Mouse (Mus musculus): ENCODE measurements around the gene Irf6.

The Irf6 gene

GRCm38 (mm10) chr1:193152872-193153271, at the start of gene Irf6:
TSS of gene Irf6 (plus strand) at chr1:193153111.
- DNase-seq = peak; percentile 73

DNA sequence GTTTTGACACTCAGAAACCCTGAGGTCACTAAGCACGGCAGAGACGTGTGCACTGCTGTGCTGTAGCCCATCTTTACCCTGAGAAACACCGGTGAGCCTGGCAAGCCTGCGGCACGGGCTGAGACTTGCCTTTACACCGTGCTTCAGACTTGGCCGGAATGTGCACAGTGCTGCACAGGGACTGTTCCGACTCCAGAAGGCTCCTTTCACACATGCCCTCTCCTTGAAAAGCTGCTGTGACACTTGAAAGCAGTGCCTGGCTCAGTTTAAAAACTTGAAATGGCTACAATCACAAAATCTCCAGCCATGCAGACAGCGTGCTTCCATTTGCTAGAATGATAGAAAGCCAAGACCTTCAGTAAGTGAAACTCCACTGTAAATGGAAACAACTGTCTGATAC, 40.8 kb upstream of the Irf6 start:
- DNase-seq = no peak

GRCm38 (mm10) chr1:193122793-193123192, 30.1 kb upstream of the Irf6 start:
- peak; percentile 73 for DNase-seq

DNA sequence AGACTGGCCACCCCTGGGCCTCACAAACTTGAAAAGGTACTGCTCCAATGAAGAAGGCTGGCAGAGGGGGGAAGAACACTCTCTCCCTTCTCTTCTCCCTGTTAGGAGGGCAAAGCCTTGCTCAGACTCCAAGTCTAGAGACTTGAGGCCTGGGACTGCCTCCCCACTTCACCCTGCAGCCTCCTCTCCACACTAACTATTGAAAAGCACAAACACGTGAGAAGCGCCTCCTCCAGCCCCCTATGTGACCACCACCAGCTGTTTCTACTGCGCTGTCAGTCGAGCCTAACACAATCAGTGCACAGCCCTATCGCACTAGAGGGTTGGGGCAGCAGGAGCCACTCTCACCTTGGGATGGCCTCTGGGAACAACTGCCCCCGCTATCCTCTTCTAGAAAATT, 29.6 kb upstream of the Irf6 start:
- peak; percentile 48 for DNase-seq

GRCm38 (mm10) chr1:193125835-193126234, 27.1 kb upstream of the Irf6 start:
- DNase-seq = no peak

GRCm38 (mm10) chr1:193128055-193128454, 24.9 kb upstream of the Irf6 start:
- DNase-seq = no peak

DNA sequence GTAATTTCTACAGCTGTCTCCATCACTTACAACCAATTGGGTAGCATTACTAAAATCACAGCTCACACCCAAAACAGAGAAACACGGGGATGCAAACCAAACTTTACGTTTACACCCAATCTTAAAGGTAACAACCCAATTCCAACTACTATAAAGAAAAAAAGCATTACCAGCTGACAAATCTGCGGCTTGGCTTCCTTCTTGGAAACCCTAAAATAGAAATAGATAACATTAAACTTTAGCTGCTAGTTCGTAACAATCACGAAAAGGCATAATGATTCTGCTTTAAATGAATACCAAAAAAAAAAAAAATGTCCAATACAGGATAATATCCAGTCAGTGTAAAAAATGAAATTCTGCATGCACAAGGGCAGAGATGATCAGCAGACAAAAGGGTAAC, 23.6 kb upstream of the Irf6 start:
- DNase-seq = no peak

- DNase-seq = peak; percentile 98
Observed at GRCm38 (mm10) chr1:193129786-193130455, 23.0 kb upstream of the Irf6 start, which contains the start of gene Diexf. TSS of gene Diexf (minus strand) at chr1:193130272.

GRCm38 (mm10) chr1:193130456-193130825, 22.5 kb upstream of the Irf6 start:
- DNase-seq = no peak

- DNase-seq = peak; percentile 53
Observed at GRCm38 (mm10) chr1:193130839-193131238, 22.1 kb upstream of the Irf6 start.

GRCm38 (mm10) chr1:193131311-193131948, 21.5 kb upstream of the Irf6 start:
- DNase-seq = no peak

GRCm38 (mm10) chr1:193132385-193132784, 20.5 kb upstream of the Irf6 start:
- DNase-seq = no peak

DNA sequence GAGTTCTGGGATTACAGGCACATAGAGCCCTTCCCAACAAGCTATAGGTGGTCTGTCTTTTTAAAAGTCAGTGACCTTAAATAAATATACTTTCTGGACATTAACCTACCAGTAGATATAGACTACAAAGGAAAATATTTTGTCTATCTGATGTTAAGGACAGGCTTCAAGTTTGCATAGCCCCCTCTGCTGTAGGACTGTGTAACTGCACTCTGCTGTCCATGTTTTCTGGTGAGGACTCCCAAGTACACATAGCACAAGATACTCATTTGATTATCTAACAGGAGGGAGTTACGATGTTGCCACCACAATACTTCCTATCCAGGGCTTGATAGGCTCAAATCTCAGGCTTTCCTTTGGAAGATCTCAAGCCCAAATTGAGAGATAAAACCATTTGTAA, 19.2 kb upstream of the Irf6 start:
- DNase-seq = no peak

DNA sequence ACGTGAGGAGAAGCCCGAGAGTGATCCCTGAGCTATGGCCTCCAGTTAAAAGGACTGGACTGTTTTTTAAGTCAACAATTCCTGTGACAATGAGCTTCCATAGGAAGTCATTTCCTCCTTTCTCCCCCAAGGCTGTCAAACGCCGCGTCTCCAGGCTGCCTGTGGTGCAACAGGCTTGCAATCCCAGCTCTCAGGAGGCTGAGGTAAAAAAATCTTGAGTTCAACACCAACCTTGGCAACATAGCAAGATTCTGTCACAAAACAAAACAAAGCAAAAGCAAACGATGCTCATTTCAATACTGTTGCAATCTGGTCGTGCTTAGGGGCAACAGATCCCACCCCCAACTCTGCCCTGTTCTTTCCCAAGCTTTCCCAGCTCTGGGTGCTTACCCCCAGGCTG, 14.8 kb upstream of the Irf6 start:
- DNase-seq = no peak

DNA sequence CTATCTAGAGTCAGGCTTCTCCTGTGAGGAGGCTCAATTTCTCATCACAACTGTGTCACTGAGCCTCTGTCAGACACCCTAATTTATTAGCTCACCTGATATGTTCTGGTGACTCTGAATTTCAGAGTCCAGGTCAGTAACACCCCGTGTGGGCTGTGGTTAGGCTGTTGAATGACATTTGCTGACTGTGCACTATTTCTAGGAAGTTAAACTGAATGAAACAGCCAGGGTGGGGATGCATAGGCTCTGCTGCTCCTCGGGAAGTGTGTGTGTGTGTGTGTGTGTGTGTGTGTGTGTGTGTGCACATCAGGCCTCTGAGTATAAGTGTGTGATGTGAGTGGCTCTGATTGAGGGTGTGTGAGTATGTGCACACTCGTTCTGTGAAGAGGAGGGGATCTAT, 14.2 kb upstream of the Irf6 start:
- no peak for DNase-seq

DNA sequence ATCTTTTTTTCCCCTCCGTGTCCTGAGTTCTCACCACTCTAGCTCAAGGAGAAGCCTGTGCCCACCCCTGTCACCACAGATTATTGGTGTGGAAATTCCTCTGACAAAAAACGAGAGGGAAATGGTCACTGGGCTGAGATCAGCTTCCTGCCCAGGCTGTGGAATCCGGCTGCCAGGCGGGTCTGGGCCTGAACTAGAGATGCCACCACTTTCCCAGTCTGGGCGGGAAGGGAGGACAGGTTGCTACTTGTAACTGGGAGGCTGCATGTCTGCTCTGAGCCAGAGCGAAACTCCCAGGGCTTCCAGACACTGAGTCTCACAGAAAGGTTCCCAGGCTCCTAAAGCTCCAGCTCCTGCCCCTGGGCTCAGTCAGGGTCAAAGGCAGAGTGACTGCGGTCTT, 11.8 kb upstream of the Irf6 start:
- DNase-seq = no peak

DNA sequence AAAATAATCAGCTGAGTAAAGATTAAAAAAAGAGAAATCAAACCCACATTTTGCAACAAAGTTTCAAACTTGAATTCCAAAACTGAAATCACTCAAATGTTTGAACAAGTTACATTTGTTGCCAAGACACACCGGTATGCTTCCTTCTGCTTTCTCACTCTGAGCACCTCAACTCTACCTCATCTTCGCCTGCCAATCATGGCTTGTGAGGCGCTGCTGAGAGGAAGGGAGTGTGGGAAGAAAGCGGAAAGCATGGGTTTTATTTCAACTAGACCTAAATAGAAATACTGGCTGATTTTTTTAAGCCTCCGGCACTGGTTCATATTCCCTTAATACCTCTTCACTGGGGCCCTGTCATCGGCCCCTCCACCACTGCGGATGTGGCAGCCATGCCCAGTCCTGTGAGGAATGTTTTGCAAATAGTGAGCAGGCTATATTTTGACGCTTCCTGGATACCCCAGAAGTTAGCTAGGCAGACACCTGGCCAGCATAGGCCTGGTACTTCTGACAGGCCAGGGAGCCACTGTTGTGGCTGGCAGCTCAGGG, 10.3 kb upstream of the Irf6 start:
- DNase-seq = peak; percentile 48

GRCm38 (mm10) chr1:193144516-193144915, 8.4 kb upstream of the Irf6 start:
- peak; percentile 82 for DNase-seq

- DNase-seq = no peak
Observed at GRCm38 (mm10) chr1:193145101-193145500, 7.8 kb upstream of the Irf6 start.

- DNase-seq = peak; percentile 43
Observed at GRCm38 (mm10) chr1:193146416-193146815, 6.5 kb upstream of the Irf6 start.

GRCm38 (mm10) chr1:193149231-193149630, 3.7 kb upstream of the Irf6 start:
- DNase-seq = no peak

- no peak for DNase-seq
Observed at GRCm38 (mm10) chr1:193151134-193151533, 1.8 kb upstream of the Irf6 start.

DNA sequence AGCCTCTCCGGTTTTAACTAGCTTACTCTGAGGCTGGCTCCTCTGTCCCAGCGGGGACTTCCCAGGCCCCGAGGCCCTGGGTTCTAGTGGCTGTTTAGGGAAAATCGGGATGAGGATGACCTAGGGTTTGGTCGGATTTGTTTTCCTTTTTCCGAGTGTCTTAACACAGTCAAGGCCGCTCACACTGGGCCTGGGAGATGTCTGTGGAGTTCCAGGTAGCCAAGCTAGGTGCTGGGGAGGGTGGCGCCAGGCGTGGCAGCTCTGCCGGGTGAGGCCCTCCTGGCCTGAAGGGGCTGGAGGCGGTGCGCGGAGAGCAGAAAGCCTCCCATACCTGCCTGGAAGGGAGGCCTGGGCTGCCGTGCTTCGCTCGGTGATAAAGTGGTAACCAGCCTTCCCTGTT, 650 bp downstream of the Irf6 start:
- DNase-seq = no peak

DNA sequence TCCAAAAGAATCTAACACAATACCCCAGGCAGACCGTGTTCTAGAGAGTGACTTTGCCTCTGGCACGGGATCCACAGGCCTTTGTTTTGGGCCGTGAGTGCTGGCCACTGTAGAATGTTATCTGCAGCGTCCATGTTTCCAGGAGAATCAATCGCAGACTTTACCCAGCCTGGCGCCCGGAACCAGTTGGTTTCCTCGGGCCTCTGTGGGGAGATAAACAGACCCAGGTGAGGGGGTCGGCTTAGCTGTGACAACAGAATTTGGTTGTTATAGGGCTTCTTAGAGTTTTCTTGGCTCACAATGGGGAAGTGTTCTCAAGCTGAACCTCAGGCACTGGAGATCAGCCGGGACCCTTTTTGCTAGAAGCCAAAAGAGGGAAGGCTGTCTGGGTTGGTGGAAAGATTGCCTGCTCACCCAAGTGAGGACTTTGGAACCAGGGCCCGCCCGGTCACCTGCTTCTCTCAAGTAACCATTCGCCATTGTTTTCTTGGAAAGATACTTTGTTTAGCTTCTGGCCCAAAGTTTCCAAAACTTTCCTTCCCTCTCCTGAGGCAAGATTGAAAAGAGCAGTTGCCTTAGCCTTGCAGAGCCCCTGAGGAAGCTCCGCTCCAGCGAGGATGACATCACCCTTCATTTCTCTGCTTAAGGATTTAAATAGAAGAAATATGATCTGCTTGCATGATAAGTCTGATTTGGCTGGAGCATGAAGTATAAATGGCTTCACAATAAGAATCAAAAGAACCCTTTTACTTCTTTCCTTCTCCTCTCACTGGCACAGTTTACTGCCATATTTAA, 3.6 kb downstream of the Irf6 start:
- DNase-seq = no peak

Data from thymus, postnatal 14 days (tissue).